In the genomic region with DNA sequence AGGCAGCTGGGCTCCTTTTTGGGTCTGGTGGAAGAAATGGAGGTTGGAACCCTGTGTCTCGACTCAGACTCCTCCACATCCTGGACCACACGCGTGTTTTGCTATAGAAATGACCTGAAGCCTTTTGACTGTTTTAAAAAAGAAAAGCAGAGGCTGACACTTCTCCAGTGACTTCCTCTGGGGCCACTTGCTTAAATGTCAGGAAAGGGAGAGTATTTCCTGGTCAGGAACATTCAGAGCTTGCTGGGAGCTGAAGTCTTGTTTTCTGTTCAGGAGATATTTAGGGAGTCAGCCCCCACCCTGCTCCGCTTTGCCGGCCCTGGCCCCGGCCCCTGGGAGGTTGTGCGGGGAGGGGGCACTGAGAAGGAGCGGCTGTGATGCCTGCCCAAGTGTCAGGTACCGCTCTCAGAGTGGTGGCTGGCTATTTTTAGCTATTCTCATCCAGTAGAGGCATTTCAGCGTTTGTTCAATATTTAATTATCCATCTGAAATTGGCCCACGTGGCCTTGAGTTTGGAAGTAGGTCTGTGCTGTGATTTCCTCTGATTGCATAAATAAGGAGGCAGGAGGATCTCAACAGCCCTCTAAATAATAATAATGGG, we compare ENCODE assay signal across 12 mouse cellular contexts.
DNase-seq lines count a peak whose midpoint lies in the region; ATAC-seq and TF ChIP-seq lines count a peak whose summit lies in the region.
"Had no signal": no experiment of that assay in that cellular context is flagged by ENCODE, and none has a peak within 500 bp of the region (broad histone marks: within the 10 kb centered on the region; RNA-seq: fewer than 3 reads in every experiment).

No protein-coding gene starts in this region.

- ATAC-seq in forebrain, embryonic 14.5 days, result no peak; the same call in 1 of the 2 replicates
- ATAC-seq in intestine, embryonic 14.5 days (replicated peaks; ENCODE audit: low FRiP score, low TSS enrichment, low read depth), result no peak

- no peak for TF ChIP-seq CTCF in kidney, adult 2 months (conservative IDR thresholded peaks at IDR 0.05; ENCODE audit: insufficient read depth, insufficient read length, low read depth, low read length)

- no peak overlapping the region for H3K9ac ChIP-seq in forebrain, embryonic 14.5 days (ENCODE audit: low read length)
- no peak overlapping the region for H3K9ac ChIP-seq in intestine, embryonic 14.5 days (ENCODE audit: low read length)

- peak overlapping the region; percentile 29 for H3K27ac ChIP-seq in kidney, adult 2 months (ENCODE audit: insufficient read depth, low read depth, low read length)
- H3K27ac ChIP-seq in forebrain, embryonic 14.5 days (ENCODE audit: low read depth, low read length), result no peak overlapping the region
- 0 out of 2 replicates have a peak overlapping the region, but pooled peaks have one; percentile 16 for H3K27ac ChIP-seq in intestine, embryonic 14.5 days (ENCODE audit: low read depth)

- H3K4me1 ChIP-seq in kidney, adult 2 months (ENCODE audit: control insufficient read depth, insufficient read depth, low read length), result peaks cover 6% of the 10 kb centered on the region; the same call in 1 of the 2 replicates
- H3K4me1 ChIP-seq in forebrain, embryonic 14.5 days (ENCODE audit: control insufficient read depth, insufficient read depth, low read length), result peaks cover 23% of the 10 kb centered on the region
- H3K4me1 ChIP-seq in intestine, embryonic 14.5 days (replicated peaks; ENCODE audit: control insufficient read depth, insufficient read depth, low read length), result peaks cover 51% of the 10 kb centered on the region

- no peaks in the 10 kb centered on the region for H3K27me3 ChIP-seq in kidney, adult 2 months (replicated peaks; ENCODE audit: control insufficient read depth, insufficient read depth, low read length)
- no peaks in the 10 kb centered on the region for H3K27me3 ChIP-seq in forebrain, embryonic 14.5 days (replicated peaks; ENCODE audit: control insufficient read depth, insufficient read depth, low read length)
- H3K27me3 ChIP-seq in intestine, embryonic 14.5 days (replicated peaks; ENCODE audit: control insufficient read depth, insufficient read depth, low read length), result no peaks in the 10 kb centered on the region

- H3K4me2 ChIP-seq in forebrain, embryonic 14.5 days (ENCODE audit: low read length), result no peak overlapping the region
- H3K4me2 ChIP-seq in intestine, embryonic 14.5 days (ENCODE audit: low read length), result no peak overlapping the region

- no peak for TF ChIP-seq POLR2A in kidney, adult 2 months (IDR thresholded peaks at IDR 0.05; ENCODE audit: low read depth, low read length)

- no peaks in the 10 kb centered on the region for H3K9me3 ChIP-seq in forebrain, embryonic 14.5 days (replicated peaks; ENCODE audit: control insufficient read depth, low read length)
- no peaks in the 10 kb centered on the region for H3K9me3 ChIP-seq in intestine, embryonic 14.5 days (ENCODE audit: control insufficient read depth, low read length)
- H3K9me3 ChIP-seq: G1E had no signal

- intact Hi-C loops in left cerebral cortex, postnatal 36 days (cut with DNase I), result no loop called here

- WGBS in kidney, adult 2 months, result 52% methylated on average over 11 of the region's 11 CpGs
- WGBS in forebrain, embryonic 14.5 days, result 65% methylated on average over 11 of the region's 11 CpGs
- 35% methylated on average over 11 of the region's 11 CpGs for WGBS in intestine, embryonic 14.5 days

- no peak overlapping the region for H3K4me3 ChIP-seq in kidney, adult 2 months (ENCODE audit: insufficient read depth, low read depth, low read length)
- H3K4me3 ChIP-seq in forebrain, embryonic 14.5 days (ENCODE audit: low read depth, low read length), result no peak overlapping the region
- H3K4me3 ChIP-seq in intestine, embryonic 14.5 days (ENCODE audit: low read depth, low read length), result no peak overlapping the region

- peak; percentile 54 for DNase-seq in kidney, adult 2 months
- no peak for DNase-seq in kidney, adult 11 months
- DNase-seq in cerebellum, postnatal 25 days, result peak; percentile 49 to 57
- DNase-seq in forebrain, embryonic 14.5 days (ENCODE audit: low spot score), result peak; percentile 38
- DNase-seq in intestine, embryonic 14.5 days (ENCODE audit: low spot score), result no peak
- DNase-seq in adrenal gland, postnatal 14 days, result no peak
- no peak for DNase-seq in right cerebral cortex, postnatal 36 days (ENCODE audit: low spot score in 2 of 2)
- DNase-seq in left cerebral cortex, postnatal 36 days (ENCODE audit: low spot score in 2 of 2), result no peak
- DNase-seq: adrenal gland, postnatal 10 days; kidney, adult 8-10 months; thymus, postnatal 25 days had no signal

- no peaks in the 10 kb centered on the region for H3K36me3 ChIP-seq in kidney, adult 2 months (ENCODE audit: control insufficient read depth, insufficient read depth, low read length)
- H3K36me3 ChIP-seq in forebrain, embryonic 14.5 days (ENCODE audit: control insufficient read depth, insufficient read depth, low read length), result no peaks in the 10 kb centered on the region
- H3K36me3 ChIP-seq in intestine, embryonic 14.5 days (ENCODE audit: control insufficient read depth, insufficient read depth, low read length), result 0 out of 2 replicates have a peak, but pooled peaks cover 18% of the 10 kb centered on the region
- H3K36me3 ChIP-seq: G1E had no signal

Comparison
In these comparisons a context has a peak if more than half of its experiments do, and no peak if none do; other contexts are left out.
1. DNase-seq: peak in kidney, adult 2 months (single experiment), cerebellum, postnatal 25 days (2 of 2) and forebrain, embryonic 14.5 days (single experiment); none in kidney, adult 11 months (single experiment), intestine, embryonic 14.5 days (single experiment), adrenal gland, postnatal 14 days (single experiment), right cerebral cortex, postnatal 36 days (0 of 2) and left cerebral cortex, postnatal 36 days (0 of 2).